Mouse (Mus musculus) liver, adult 2 months (tissue): ENCODE results near the gene R3hdm2.

Experiments used
- CTCF ChIP-seq: fragments of 200-500 bp; IDR thresholded peaks from 2 replicates; pipeline ENCODE4 v1.5.1; 2011; ENCODE audit warnings: low read depth, low read length, control low read depth
- POLR2A ChIP-seq: fragments of 200-500 bp; IDR thresholded peaks from 2 replicates; pipeline ENCODE4 v1.6.1; 2011; ENCODE audit warnings: low read length, control low read depth; ENCODE audit not compliant: insufficient read depth; ENCODE audit errors: extremely low read depth

DNA sequence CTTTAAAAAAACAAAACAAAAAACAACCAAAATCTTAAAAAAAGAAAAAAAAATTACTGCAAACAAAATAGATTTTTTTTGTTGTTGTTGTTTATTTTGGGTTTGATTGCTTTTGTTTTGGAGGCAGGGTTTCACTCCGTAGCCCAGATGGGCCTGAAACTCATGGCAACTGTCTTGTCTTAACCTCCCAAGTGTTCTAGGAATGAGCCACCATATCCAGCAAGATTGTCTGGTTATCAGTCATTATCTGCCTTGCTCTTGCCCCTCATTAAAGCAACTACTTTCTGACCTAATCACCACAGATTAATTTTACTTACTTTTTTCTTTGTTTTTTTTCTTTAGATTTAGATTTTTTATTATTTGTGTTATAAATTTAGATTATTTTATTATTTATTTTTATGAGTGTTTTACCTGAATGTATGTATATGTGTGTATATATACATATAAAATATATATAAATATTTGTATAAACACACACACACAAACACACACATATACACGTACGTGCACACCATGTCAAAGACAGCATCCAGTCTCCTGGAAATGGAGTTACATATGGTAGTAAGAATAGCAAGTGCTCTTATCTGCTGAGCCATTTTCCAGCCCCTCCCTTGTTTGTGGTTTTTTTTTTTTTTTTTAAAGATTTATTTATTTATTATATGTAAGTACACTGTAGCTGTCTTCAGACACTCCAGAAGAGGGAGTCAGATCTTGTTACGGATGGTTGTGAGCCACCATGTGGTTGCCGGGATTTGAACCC, 57.4 kb downstream of the R3hdm2 start:
- no peak for TF ChIP-seq CTCF
- TF ChIP-seq POLR2A = no peak
